Mouse (Mus musculus) myocyte (in vitro differentiated cells): ENCODE measurements around the gene Adamts12. TPM values are rescaled to one million over a fixed set of nuclear protein-coding genes. Genes with fewer than 3 reads are reported as not detected.
A peak's percentile ranks its signal among the peaks of the same experiment; 100 is the strongest.

Experiments used
- H3K27me3 ChIP-seq: one replicate; pipeline ENCODE4 v1.6.1; 2011; ENCODE audit not compliant: control insufficient read depth, insufficient read depth, insufficient read length
- H3K36me3 ChIP-seq: one replicate; pipeline ENCODE4 v1.6.1; 2011; ENCODE audit not compliant: control insufficient read depth, insufficient read depth
- H3K4me2 ChIP-seq: one replicate; pipeline ENCODE4 v1.6.1; 2011; ENCODE audit warnings: low read depth, control low read depth
- H3K4me3 ChIP-seq: one replicate; pipeline ENCODE4 v1.5.1; 2011; ENCODE audit warnings: mild to moderate bottlenecking, control low read depth, moderate library complexity
- H3K79me2 ChIP-seq: one replicate; pipeline ENCODE4 v1.6.1; 2011; ENCODE audit not compliant: control insufficient read depth, insufficient read depth
- H3ac ChIP-seq: one replicate; pipeline ENCODE4 v1.6.1; 2011; ENCODE audit not compliant: control insufficient read depth, insufficient read length
- CEBPB ChIP-seq: IDR thresholded peaks from 2 replicates; pipeline ENCODE4 v1.6.1; 2011; ENCODE audit warnings: mild to moderate bottlenecking, moderate library complexity; ENCODE audit not compliant: poor library complexity, insufficient read depth, severe bottlenecking
- E2F4 ChIP-seq: IDR thresholded peaks from one replicate; pipeline ENCODE4 v1.6.1; 2011; ENCODE audit warnings: mild to moderate bottlenecking, control low read depth, moderate library complexity; ENCODE audit not compliant: insufficient read depth
- MAX ChIP-seq: IDR thresholded peaks from one replicate; pipeline ENCODE4 v1.6.1; 2011; ENCODE audit warnings: low read depth, mild to moderate bottlenecking, control low read depth
- MYOD1 ChIP-seq, 3 experiments: IDR thresholded peaks; one replicate each; pipeline ENCODE4 v1.6.1; 2011; ENCODE audit warnings: control low read depth in 2 of 3, low read depth in 2 of 3, mild to moderate bottlenecking in 2 of 3, moderate library complexity in 1 of 3; ENCODE audit not compliant: insufficient read length in 2 of 3, control insufficient read depth in 1 of 3
- MYOG ChIP-seq, 3 experiments: IDR thresholded peaks; one replicate each; pipeline ENCODE4 v1.6.1; 2011; ENCODE audit warnings: control low read depth in 2 of 3, low read depth in 2 of 3, mild to moderate bottlenecking in 2 of 3; ENCODE audit not compliant: insufficient read length in 2 of 3, control insufficient read depth in 1 of 3, insufficient read depth in 1 of 3
- POLR2A ChIP-seq: IDR thresholded peaks from one replicate; pipeline ENCODE4 v1.6.1; 2011; ENCODE audit warnings: low read depth, mild to moderate bottlenecking, control low read depth, moderate library complexity; ENCODE audit not compliant: insufficient read length
- POLR2AphosphoS2 ChIP-seq: IDR thresholded peaks from one replicate; pipeline ENCODE4 v1.6.1; 2011; ENCODE audit warnings: low read depth, control low read depth; ENCODE audit not compliant: insufficient read length
- REST ChIP-seq: IDR thresholded peaks from one replicate; pipeline ENCODE4 v1.6.1; 2011; ENCODE audit warnings: mild to moderate bottlenecking, control low read depth, moderate library complexity; ENCODE audit not compliant: insufficient read depth, insufficient read length
- SRF ChIP-seq: IDR thresholded peaks from one replicate; pipeline ENCODE4 v1.6.1; 2011; ENCODE audit warnings: low read depth; ENCODE audit not compliant: control insufficient read depth, insufficient read length
- TCF12 ChIP-seq: IDR thresholded peaks from one replicate; pipeline ENCODE4 v1.6.1; 2011; ENCODE audit warnings: mild to moderate bottlenecking, control low read depth; ENCODE audit not compliant: poor library complexity, insufficient read depth, severe bottlenecking
- TCF3 ChIP-seq: IDR thresholded peaks from one replicate; pipeline ENCODE4 v1.6.1; 2011; ENCODE audit warnings: low read depth, control low read depth; ENCODE audit not compliant: insufficient read length
- USF1 ChIP-seq: IDR thresholded peaks from one replicate; pipeline ENCODE4 v1.6.1; 2011; ENCODE audit warnings: low read depth, mild to moderate bottlenecking, control low read depth, moderate library complexity
- polyA plus RNA-seq: library from polyadenylated mRNA; unstranded; fragments of >200 nt; fragmentation: generic; extraction: Trizol; gene quantifications from one replicate; pipeline ENCODE4 v1.2.1, GENCODE M21; 2012; ENCODE audit warnings: missing spikeins

Adamts12 gene
- polyA plus RNA-seq, 1 experiment: 0.55 TPM

- Histone ChIP-seq H3ac (no peak overlapping the region), H3K4me2 (no peak overlapping the region), H3K27me3 (no peaks in the 10 kb centered on the region), H3K36me3 (peaks cover 70% of the 10 kb centered on the region), H3K4me3 (no peak overlapping the region), H3K79me2 (no peaks in the 10 kb centered on the region)
- TF ChIP-seq USF1 (no peak), CEBPB (no peak), POLR2AphosphoS2 (peak; percentile 77), POLR2A (peak; percentile 34), MAX (no peak), TCF3 (no peak), TCF12 (no peak), MYOD1 (IDR thresholded peaks at IDR 0.05; ENCODE audit: control insufficient read depth in 1 of 3, insufficient read length in 2 of 3, low read depth in 2 of 3) (no peak), SRF (no peak)
These were observed 319.2 kb downstream of the Adamts12 start for GRCm38 (mm10) chr15:11383796-11384195.

DNA sequence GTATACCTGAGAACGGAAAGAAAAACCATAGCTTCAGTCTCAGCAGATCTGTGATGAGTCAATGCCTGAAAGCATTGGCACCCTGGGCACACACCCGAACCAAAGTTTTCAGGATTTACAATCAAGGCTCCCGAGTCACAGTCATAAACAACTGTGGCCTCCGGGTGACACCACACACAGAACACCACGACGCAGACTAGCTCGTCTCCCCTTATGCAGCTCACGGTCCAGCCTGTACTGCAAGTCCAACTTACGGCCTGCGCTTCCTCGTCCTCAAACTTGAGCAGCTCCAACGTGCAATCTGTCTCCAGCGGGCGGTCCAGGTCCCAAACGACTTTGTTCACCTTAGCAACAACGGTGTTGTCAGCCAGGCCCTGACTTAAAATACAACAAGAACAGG lies 328.3 kb downstream of the Adamts12 start:
- Histone ChIP-seq H3K27me3 (no peaks in the 10 kb centered on the region), H3K79me2 (peaks cover 37% of the 10 kb centered on the region)
- TF ChIP-seq CEBPB (no peak), POLR2AphosphoS2 (peak; percentile 51), MYOG (IDR thresholded peaks at IDR 0.05; ENCODE audit: control insufficient read depth in 1 of 3, insufficient read depth in 1 of 3, insufficient read length in 2 of 3, low read depth in 2 of 3) (no peak)

DNA sequence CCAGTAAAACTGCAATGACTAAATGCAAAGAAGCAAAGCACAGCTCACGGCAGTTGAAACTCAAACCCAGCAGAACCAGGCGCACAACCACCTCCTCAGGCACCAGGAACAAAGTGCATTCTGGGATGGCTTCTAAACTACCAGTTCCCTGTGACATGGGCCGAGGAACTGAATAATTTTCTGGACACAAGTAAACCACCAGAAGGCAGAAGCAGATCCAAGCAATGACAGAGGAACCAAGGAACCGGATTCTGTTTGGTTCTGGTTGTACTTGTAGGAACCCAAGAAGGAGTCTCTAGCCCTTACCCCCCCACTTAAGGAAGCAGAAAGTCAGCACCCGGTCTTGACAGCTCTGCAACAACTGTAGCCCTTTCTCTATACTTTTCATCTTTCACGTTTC lies 331.8 kb downstream of the Adamts12 start:
- H3K27me3 ChIP-seq: no peaks in the 10 kb centered on the region
- peaks cover 53% of the 10 kb centered on the region for H3K79me2 ChIP-seq
- no peak overlapping the region for H3ac ChIP-seq
- peak overlapping the region; percentile 91 for H3K4me2 ChIP-seq
- TF ChIP-seq MYOD1 (IDR thresholded peaks at IDR 0.05; ENCODE audit: control insufficient read depth in 1 of 3, insufficient read length in 2 of 3, low read depth in 2 of 3) (no peak), POLR2A (no peak), TCF3 (no peak), REST (no peak), E2F4 (no peak), POLR2AphosphoS2 (no peak), CEBPB (no peak), MAX (no peak), TCF12 (no peak), USF1 (no peak)
- H3K36me3 ChIP-seq: peaks cover 61% of the 10 kb centered on the region
- H3K4me3 ChIP-seq: no peak overlapping the region

More for the DNA sequence above, 328.3 kb downstream of the Adamts12 start:
- Histone ChIP-seq H3K36me3 (peaks cover 97% of the 10 kb centered on the region), H3K4me2 (no peak overlapping the region), H3K4me3 (no peak overlapping the region), H3ac (no peak overlapping the region)

Other genes with a start within 250 kb of the Adamts12 start
- 77.5 TPM for gene C1qtnf3, start 112.5 kb upstream of the Adamts12 start, polyA plus RNA-seq
- gene Amacr, start 83.0 kb upstream of the Adamts12 start, polyA plus RNA-seq: 61.7 TPM
- not detected for gene Slc45a2, start 64.1 kb upstream of the Adamts12 start, polyA plus RNA-seq
- gene Rxfp3, start 26.8 kb upstream of the Adamts12 start, polyA plus RNA-seq: 0.02 TPM